Mouse (Mus musculus) spleen, postnatal 10 days (tissue): ENCODE results near the gene Chrm4.

Experiments used
- DNase-seq, 2 experiments: peaks; one replicate each; pipeline ENCODE4 v3.0.0; 2021 to 2022; ENCODE audit warnings: low spot score in 2 of 2

The Chrm4 gene

GRCm38 (mm10) chr2:91963443-91963932 is 36.4 kb downstream of the Chrm4 start:
- DNase-seq: peak; percentile 95

GRCm38 (mm10) chr2:91964610-91965204 is 37.7 kb downstream of the Chrm4 start:
- no peak for DNase-seq

GRCm38 (mm10) chr2:91965417-91965816 is 38.4 kb downstream of the Chrm4 start:
- peak; percentile 49 to 78 for DNase-seq

- no peak for DNase-seq
Observed at GRCm38 (mm10) chr2:91966367-91966766, 39.3 kb downstream of the Chrm4 start.

GRCm38 (mm10) chr2:91967962-91968361 is 40.9 kb downstream of the Chrm4 start:
- DNase-seq: no peak

GRCm38 (mm10) chr2:91971231-91972097 is 44.4 kb downstream of the Chrm4 start:
- no peak for DNase-seq

GRCm38 (mm10) chr2:91972121-91972566 is 45.1 kb downstream of the Chrm4 start:
- no peak for DNase-seq

- DNase-seq: no peak
Observed at GRCm38 (mm10) chr2:91973416-91974135, 46.5 kb downstream of the Chrm4 start.

- DNase-seq: no peak
Observed at GRCm38 (mm10) chr2:91975581-91976541, 48.8 kb downstream of the Chrm4 start, which contains the start of gene Dgkz. Gene Dgkz, minus strand, starts transcription at chr2:91975864.

- no peak for DNase-seq
Observed at GRCm38 (mm10) chr2:91977960-91978359, 50.9 kb downstream of the Chrm4 start.
